Mouse (Mus musculus): ENCODE results near the gene Cep78. TPM values are rescaled to one million over a fixed set of nuclear protein-coding genes. Genes with fewer than 3 reads are reported as not detected.
A peak's percentile ranks its signal among the peaks of the same experiment; 100 is the strongest.

Cep78 gene
- total and polyA plus RNA-seq, 2 experiments from 2014 or later = 20.1 to 22.4 TPM

DNA sequence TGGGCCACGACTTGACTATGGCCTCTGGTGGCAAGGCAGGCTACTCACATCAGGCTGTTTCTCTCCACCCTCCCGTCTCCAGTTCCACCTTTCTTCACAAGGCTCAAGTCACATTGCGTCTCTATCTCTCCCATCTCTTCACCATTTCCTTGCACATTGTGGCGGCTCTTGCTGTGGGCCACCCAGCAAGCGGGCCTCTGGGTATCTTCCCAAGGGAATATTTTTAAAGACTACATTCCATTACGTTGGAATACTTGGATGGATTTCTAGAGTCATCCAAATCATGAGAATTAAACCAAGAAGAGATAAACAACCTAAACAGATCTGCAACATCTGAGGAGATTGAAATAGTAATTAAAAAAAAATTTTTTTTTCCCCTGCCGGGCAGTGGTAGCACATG is 37.6 kb downstream of the Cep78 start, which contains the start of gene Psat1:
Gene Psat1, minus strand, starts transcription at position 101 of the 400 bp plus-strand sequence.
- Histone ChIP-seq H3K4me2 (ENCODE audit: low read depth, low read length, poor library complexity, severe bottlenecking) (no peak within 1 kb of the TSS), H3K36me3 (ENCODE audit: insufficient read depth, low read length) (no peaks in the 10 kb centered on the region), H3K9me3 (ENCODE audit: low read length) (no peaks in the 10 kb centered on the region), H3K9ac (replicated peaks; ENCODE audit: low read length, poor library complexity, severe bottlenecking) (no peak within 1 kb of the TSS), H3K27me3 (ENCODE audit: insufficient read depth, low read length) (no peaks in the 10 kb centered on the region), H3K4me1 (ENCODE audit: insufficient read depth, low read length) (no peaks in the 10 kb centered on the region), H3K4me3 (ENCODE audit: low read depth, low read length) (no peak within 1 kb of the TSS), H3K27ac (ENCODE audit: low read depth, low read length) (no peak within 1 kb of the TSS)
- 90% methylated on average over 7 of the region's 7 CpGs for WGBS
- ATAC-seq (ENCODE audit: low FRiP score) (no peak), DNase-seq (ENCODE audit: low spot score) (no peak)
- TF ChIP-seq CTCF (IDR thresholded peaks at IDR 0.05) = no peak

DNA sequence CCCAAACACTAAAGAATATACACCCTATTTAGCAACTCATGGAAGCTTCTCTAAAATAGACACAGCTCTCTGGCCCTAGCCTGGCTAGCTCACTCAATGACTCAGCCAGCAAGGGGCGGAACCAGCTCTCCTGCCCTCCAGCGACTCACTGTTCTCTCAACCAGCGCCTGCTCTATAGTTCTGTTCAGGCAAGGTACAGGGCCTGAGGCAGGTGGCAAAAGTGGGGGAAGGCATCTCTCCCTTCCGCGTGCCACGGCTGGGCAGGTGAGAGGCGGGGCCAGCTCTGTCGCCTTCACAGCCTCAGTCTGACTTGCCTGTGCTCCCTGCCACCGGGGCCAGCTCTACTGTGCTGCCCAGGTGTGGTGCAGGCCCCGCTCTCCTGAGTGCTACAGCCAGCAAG is 38.1 kb downstream of the Cep78 start:
- Histone ChIP-seq H3K4me1 (ENCODE audit: insufficient read depth, low read length) (no peaks in the 10 kb centered on the region), H3K27me3 (ENCODE audit: insufficient read depth, low read length) (no peaks in the 10 kb centered on the region), H3K4me3 (ENCODE audit: low read depth, low read length) (no peak overlapping the region), H3K36me3 (ENCODE audit: insufficient read depth, low read length) (no peaks in the 10 kb centered on the region), H3K27ac (ENCODE audit: low read depth, low read length) (no peak overlapping the region), H3K9me3 (ENCODE audit: low read length) (no peaks in the 10 kb centered on the region), H3K9ac (replicated peaks; ENCODE audit: low read length, poor library complexity, severe bottlenecking) (no peak overlapping the region), H3K4me2 (ENCODE audit: low read depth, low read length, poor library complexity, severe bottlenecking) (no peak overlapping the region)
- TF ChIP-seq CTCF (IDR thresholded peaks at IDR 0.05) = no peak
- DNase-seq (ENCODE audit: low spot score) (no peak), ATAC-seq (ENCODE audit: low FRiP score) (no peak)
- 75% methylated on average over 10 of the region's 10 CpGs for WGBS

DNA sequence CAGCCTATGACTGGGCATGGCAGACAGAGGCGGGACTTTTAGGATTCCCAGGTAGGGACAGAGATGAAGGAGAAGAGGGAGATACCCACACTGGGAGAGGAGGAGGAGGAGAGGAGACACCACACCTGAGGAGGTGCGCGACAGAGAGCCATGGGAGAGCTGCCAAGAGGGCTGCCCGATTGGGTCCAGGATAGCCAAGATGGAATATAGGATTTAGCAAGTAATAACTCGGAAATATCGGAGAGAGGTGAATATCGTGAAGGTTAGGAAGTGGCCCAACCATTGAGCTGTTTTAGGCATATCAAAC is 41.7 kb downstream of the Cep78 start:
- Histone ChIP-seq H3K4me3 (ENCODE audit: low read depth, low read length) (no peak overlapping the region), H3K4me2 (ENCODE audit: low read depth, low read length, poor library complexity, severe bottlenecking) (no peak overlapping the region), H3K27ac (ENCODE audit: low read depth, low read length) (no peak overlapping the region), H3K4me1 (ENCODE audit: insufficient read depth, low read length) (no peaks in the 10 kb centered on the region), H3K9me3 (ENCODE audit: low read length) (no peaks in the 10 kb centered on the region), H3K36me3 (ENCODE audit: insufficient read depth, low read length) (no peaks in the 10 kb centered on the region), H3K9ac (replicated peaks; ENCODE audit: low read length, poor library complexity, severe bottlenecking) (no peak overlapping the region), H3K27me3 (ENCODE audit: insufficient read depth, low read length) (no peaks in the 10 kb centered on the region)
- WGBS = 74% methylated on average over 7 of the region's 7 CpGs
- TF ChIP-seq CTCF (IDR thresholded peaks at IDR 0.05) = no peak
- DNase-seq (ENCODE audit: low spot score) = no peak
- no peak for ATAC-seq (ENCODE audit: low FRiP score)

DNA sequence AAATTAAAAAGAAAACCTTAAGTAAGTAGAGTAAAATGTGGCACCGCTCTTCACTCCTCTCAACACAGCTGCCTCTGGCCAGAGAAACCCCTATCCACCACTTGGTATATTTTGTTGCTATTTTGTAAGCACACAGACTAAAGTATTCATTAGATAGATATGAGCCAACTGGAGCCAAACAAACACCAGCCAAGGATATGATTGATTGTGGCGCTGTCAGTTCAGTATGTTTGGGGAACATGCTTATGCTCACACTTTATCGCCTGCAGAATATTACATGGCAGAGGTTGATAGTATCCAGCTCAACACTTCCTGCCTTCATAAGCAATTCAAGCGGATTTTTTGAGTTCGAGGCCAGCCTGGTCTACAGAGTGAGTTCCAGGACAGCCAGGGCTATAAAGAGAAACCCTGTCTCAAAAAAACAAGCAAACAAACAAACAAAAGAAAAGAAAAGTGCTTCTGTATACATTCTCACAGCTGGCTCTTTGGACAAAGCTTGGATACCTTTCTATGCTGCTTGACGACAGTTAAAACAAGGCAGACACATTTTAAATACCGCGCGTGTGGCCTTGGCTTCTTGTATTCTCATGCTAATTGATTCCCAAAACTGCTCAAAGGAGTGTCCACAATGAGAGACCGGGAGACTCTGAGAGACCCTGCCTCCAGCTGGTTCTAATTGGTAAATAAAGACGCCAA is 42.2 kb downstream of the Cep78 start:
- no peak overlapping the region for H3K27ac ChIP-seq (ENCODE audit: low read depth, low read length)
- H3K27me3 ChIP-seq (ENCODE audit: insufficient read depth, low read length) = no peaks in the 10 kb centered on the region
- no peaks in the 10 kb centered on the region for H3K4me1 ChIP-seq (ENCODE audit: insufficient read depth, low read length)
- H3K4me2 ChIP-seq (ENCODE audit: low read depth, low read length, poor library complexity, severe bottlenecking) = no peak overlapping the region
- H3K4me3 ChIP-seq (ENCODE audit: low read depth, low read length) = no peak overlapping the region
- no peak for ATAC-seq (ENCODE audit: low FRiP score)
- H3K9ac ChIP-seq (replicated peaks; ENCODE audit: low read length, poor library complexity, severe bottlenecking) = no peak overlapping the region
- WGBS = 46% methylated on average over 11 of the region's 11 CpGs
- H3K9me3 ChIP-seq (ENCODE audit: low read length) = no peaks in the 10 kb centered on the region
- H3K36me3 ChIP-seq (ENCODE audit: insufficient read depth, low read length) = no peaks in the 10 kb centered on the region
- TF ChIP-seq CTCF (IDR thresholded peaks at IDR 0.05) = no peak
- no peak for DNase-seq (ENCODE audit: low spot score)

DNA sequence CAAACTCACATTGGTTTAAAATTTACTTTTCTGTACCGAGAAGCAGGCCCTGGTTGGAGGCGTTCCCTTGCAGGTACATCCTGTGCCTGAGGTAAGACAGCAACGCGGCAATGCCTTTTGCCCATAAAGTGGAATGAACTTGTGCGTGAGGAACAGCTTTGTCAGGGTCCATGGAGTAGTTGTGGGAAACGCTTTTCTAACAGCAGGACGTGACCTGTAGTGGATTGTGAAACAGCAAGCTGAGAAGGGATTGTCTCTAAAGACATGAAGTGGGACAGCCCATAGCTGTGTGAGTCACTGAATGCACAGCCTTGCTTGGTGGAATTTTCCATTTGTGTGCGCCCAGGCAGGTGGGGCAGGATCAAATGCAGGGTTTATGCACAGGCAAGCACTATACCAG is 43.4 kb downstream of the Cep78 start:
- Histone ChIP-seq H3K9ac (replicated peaks; ENCODE audit: low read length, poor library complexity, severe bottlenecking) (no peak overlapping the region), H3K27ac (ENCODE audit: low read depth, low read length) (no peak overlapping the region), H3K9me3 (ENCODE audit: low read length) (no peaks in the 10 kb centered on the region), H3K4me2 (ENCODE audit: low read depth, low read length, poor library complexity, severe bottlenecking) (no peak overlapping the region), H3K36me3 (ENCODE audit: insufficient read depth, low read length) (no peaks in the 10 kb centered on the region), H3K4me1 (ENCODE audit: insufficient read depth, low read length) (no peaks in the 10 kb centered on the region), H3K4me3 (ENCODE audit: low read depth, low read length) (no peak overlapping the region), H3K27me3 (ENCODE audit: insufficient read depth, low read length) (no peaks in the 10 kb centered on the region)
- DNase-seq (ENCODE audit: low spot score) (no peak), ATAC-seq (ENCODE audit: low FRiP score) (no peak)
- WGBS = 78% methylated on average over 8 of the region's 8 CpGs
- no peak for TF ChIP-seq CTCF (IDR thresholded peaks at IDR 0.05)

DNA sequence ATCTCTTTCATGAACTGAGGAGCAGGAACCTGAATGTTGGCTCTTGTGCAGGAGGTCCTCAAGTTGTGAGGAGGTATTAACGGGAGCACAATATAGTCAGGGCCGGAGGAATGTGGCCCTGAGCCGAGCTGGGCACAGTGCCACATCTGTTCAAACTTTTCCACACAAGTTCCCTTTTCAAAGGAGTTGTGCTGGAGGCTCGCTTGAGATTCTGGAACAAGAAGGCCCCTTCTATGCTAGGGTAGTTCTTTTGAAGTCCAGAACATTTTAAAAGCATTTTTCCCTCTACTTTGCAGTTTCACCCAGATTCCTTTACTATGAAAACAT is 59.1 kb downstream of the Cep78 start:
- DNase-seq (ENCODE audit: low spot score) = peak; percentile 84
- no peak overlapping the region; the same call in 1 of the 2 replicates for H3K4me3 ChIP-seq (ENCODE audit: low read depth, low read length)
- no peak for TF ChIP-seq CTCF (IDR thresholded peaks at IDR 0.05)
- H3K4me1 ChIP-seq (ENCODE audit: insufficient read depth, low read length) = no peaks in the 10 kb centered on the region
- no peak overlapping the region for H3K9ac ChIP-seq (replicated peaks; ENCODE audit: low read length, poor library complexity, severe bottlenecking)
- peak overlapping the region; percentile 95 for H3K4me2 ChIP-seq (ENCODE audit: low read depth, low read length, poor library complexity, severe bottlenecking)
- H3K36me3 ChIP-seq (ENCODE audit: insufficient read depth, low read length) = no peaks in the 10 kb centered on the region
- WGBS = 0% methylated on average over 4 of the region's 4 CpGs
- H3K27me3 ChIP-seq (ENCODE audit: insufficient read depth, low read length) = no peaks in the 10 kb centered on the region
- H3K27ac ChIP-seq (ENCODE audit: low read depth, low read length) = peak overlapping the region; percentile 63; the same call in 1 of the 2 replicates
- H3K9me3 ChIP-seq (ENCODE audit: low read length) = no peaks in the 10 kb centered on the region
- ATAC-seq (ENCODE audit: low FRiP score) = peak; percentile 47; the same call in 1 of the 2 replicates
